Mouse (Mus musculus) C2C12 (cell line): Measurements from ENCODE around the gene Foxd2.

Experiments
- CEBPB ChIP-seq: IDR thresholded peaks from one replicate; pipeline ENCODE4 v1.6.1; 2011; ENCODE audit warnings: low read depth, mild to moderate bottlenecking, control low read depth, moderate library complexity
- CTCF ChIP-seq: IDR thresholded peaks from one replicate; pipeline ENCODE4 v1.5.1; 2011; ENCODE audit not compliant: control insufficient read depth, insufficient read depth, insufficient read length
- MYOD1 ChIP-seq: IDR thresholded peaks from one replicate; pipeline ENCODE4 v1.6.1; 2011; ENCODE audit warnings: low read depth; ENCODE audit not compliant: control insufficient read depth, insufficient read length
- MYOG ChIP-seq: IDR thresholded peaks from one replicate; pipeline ENCODE4 v1.6.1; 2011; ENCODE audit not compliant: control insufficient read depth, insufficient read length; ENCODE audit errors: extremely low read depth

- TF ChIP-seq CTCF = no peak
- no peak for TF ChIP-seq MYOG
- no peak for TF ChIP-seq MYOD1
- TF ChIP-seq CEBPB = no peak
Measured at GRCm38 (mm10) chr4:114916056-114916455, 7.4 kb upstream of the Foxd2 start.
